Mouse (Mus musculus) right cerebral cortex, postnatal 10 days (tissue): ENCODE measurements around the gene Rnf215.
"Not testable (repeated sequence)": the region's sequence is repeated elsewhere in the genome, so short reads cannot be mapped to it uniquely, and the experiment has no call there.

Experiments
- DNase-seq, 2 experiments: peaks; one replicate each; pipeline ENCODE4 v3.0.0; 2021; ENCODE audit warnings: low spot score in 2 of 2

Rnf215 gene

DNA sequence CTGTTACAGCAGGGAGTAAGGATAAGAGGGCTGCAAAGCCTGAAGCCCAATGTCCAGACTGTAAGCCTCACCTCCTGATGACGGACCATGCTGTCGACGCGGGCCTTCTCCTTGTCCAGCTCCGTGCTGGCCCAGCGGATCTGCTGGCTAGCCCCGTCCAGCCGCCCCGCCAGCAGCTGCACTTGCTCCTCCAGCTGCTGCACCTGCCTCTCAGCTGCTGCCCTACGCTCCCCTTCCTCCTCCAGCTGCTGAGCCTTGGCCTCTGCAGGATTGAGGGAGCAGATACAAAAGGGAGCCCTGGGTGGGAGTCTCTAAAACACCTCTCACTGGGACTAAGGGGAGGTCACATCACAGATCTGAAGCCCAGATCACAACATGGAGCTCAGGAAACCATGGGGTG is 12.1 kb downstream of the Rnf215 start:
- DNase-seq, result no peak

DNA sequence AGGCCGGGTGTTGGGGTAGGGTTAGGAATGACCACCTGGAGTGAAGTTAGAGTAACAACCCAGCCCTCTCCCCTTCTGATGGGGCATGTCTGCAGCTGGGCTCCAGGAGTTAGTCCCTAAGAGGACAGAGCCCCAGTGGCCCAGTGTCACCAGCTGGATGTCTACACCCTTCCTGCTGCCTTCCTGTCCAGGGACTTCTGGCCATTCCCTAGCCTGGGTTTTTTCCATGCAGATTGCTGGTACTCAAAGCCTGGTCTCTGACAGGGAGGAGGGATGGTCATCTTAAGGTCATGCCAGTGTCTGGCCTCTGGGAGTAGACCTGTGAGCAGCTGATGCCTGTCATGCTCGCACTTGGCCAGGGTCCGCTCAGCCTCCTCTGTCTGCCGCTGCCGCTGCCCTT is 13.1 kb downstream of the Rnf215 start:
- DNase-seq, result no peak

DNA sequence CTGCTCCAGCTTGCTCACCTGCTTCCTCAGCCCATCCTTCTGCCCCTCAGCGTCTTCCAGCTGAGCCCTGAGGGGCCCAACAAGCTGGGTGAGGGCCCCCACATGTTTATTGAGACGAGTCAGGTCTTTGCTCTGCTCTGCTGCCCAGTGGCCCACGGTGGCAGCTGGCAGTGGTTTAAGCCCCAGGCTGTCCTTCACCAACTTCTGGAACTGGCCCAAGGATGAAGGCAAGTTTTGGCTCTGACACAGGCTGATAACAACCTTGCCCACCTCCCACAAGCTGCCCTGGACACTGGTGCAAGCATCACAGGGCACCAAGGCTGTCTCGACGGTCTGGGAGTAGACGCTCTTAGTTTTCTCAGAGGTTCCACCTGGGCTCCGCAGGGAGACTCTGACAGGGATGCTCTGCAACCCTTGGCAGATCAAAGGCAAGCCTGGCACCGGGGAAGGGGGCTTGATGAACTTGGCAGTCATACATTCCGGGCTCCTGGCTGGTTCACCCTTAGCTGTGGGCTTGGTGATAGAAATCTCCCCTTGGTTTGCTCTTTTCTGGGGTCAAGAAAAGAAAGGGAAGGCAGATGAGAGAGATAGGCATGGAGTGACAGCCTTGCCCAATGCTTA is 13.6 kb downstream of the Rnf215 start:
- no peak for DNase-seq

DNA sequence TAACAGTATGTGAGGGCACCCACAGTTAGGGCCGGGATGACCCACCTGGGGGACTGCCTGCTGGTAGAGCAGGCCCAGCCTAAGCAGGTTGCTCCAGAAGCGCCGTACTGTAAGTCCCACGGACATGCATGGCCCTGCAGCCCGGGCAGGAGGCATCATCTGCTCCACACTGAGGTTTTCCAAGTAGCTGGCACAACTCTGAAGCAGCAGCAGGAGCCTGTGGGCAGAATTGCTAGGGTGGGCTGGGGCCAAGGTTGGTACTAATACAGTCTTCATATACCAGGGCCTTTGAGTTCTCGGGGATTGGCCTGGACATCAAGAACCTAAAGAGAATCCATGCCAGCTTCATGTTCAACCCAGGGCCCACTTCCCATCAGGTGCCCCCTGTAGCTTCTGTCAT is 14.9 kb downstream of the Rnf215 start:
- no peak for DNase-seq

DNA sequence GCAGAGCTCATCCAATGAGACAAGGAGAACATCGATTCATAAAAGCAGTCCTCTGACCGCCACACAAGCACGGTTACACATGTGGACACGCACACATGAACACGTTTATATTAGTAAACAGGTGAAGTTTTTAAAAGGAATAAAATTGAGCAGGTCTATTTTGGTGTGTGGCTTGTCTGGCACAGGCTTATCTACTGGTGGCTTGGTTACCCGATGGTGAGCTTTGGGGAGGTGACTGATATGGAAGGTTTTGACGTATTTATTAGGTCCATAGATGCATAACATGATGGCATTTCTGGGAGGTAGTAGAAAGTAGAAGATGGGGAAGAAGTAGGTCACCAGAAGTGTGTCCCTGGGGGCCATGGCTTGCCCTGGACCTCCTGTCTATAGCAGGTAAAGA is 18.7 kb downstream of the Rnf215 start:
- DNase-seq, result no peak

DNA sequence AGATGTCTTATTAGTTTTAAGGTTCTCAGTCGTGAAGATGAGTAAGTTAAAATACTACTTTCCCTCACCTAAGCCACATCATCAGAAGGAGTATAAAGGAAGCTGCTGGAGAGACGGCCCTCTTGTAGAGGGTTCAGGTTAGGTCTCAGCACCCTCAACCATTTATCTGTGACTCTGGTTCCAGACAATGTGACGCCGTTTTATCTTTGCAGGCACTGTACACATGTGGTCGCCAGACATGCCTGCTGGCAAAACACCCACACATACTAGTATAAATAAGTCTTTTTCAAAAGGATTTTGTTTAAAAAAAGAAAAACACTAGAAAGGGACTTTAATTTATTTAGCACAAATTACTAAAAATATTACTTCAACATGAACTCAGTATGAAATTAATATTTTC is 20.6 kb downstream of the Rnf215 start:
- no peak for DNase-seq

DNA sequence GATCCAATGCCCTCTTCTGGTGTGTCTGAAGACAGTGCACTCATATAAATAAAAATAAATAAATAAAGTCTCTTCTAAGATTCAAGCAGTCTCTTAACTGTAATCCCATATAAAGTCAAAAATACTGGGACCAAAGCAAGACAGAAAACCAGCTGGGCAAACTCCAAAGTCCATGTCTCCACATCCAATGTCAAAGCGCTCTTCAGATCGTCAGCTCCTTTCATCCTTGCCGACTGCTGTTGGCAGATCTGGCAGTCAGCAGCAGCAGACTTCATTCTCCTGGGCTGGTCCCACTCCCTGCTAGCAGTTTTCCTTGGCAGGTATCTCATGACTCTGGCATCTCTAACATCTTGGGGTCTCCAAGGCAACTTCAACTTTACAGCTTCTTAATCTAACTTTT is 23.7 kb downstream of the Rnf215 start:
- DNase-seq, result no peak

DNA sequence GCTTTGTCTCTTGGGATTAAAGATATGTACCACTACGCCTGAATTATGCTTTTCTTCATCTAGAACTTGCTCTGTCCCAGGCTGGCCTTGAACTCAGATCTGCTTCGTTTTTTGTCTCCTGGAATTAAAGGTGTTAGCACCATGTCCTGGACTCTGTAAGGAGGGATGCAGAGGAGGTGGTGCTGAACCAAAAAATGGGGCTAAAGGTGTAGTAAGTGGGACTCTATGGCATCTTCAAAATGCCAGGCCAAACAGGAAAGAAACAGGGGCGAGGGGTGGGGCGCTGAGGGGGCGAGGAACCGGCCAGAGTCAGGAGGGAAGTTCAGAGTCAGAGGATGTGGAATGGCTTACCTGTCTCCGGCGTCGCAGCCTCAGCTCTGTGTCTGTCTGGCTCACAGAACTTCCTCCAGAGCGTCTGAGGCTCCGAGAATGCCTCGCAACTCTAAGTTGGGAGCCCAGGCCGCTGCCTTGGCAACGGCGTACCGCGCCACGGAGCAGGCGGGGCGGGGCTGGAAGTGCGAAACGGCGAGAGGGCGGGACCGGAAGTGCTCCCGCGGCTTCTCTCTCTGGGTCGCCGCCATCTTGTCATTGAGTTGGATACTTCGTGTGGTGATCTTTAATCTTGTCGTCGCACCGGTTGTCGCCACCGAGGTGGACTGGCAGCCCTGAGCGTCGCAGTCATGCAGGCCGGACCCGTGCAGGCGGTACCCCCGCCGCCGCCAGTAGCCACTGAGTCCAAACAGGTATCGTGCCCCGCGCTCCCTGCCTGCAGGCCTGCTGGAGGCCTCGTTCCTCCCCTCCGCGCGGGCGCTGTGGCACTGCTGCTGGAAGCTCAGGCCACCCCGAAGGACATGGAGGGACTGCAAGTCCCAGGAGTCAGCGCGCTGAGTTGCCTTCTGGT is 25.1 kb downstream of the Rnf215 start, which contains the start of the genes Ccdc157 and Sf3a1:
Ccdc157 (minus strand) TSS at position 486 of the 901 bp plus-strand sequence.
Sf3a1 (plus strand) TSS at position 543 of the 901 bp plus-strand sequence.
- DNase-seq, result peak; percentile 96 to 97

DNA sequence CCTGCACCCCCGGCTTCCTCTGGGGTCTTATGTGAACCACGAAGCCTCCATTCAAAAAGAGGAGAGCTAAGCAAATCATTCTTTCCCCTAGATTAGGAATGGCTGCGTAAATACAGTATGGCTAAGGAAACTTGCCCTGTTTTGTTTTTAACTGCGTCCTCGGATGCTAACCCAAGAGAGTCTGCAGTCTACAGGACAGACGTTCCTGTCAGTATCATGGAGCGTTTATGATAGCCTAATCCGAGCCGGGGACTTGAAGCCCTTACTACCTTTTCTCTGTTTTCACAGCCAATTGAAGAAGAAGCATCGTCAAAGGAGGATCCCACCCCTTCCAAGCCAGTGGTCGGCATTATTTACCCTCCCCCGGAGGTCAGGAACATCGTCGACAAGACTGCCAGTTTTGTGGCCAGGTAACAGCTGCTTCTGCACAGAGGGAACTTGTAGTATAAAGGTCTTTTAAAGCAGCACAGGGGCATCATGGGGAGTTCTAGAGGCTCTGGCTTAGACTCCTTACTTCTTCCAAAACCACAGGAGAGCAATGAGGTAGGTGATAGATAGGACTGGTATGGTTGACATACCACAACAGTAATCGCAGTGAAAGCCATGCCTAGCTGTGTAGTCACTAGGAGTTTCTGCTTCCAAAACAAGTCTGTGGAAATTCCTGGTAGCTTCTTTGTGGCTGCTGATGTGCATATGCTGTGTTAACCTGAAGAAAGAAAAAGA is 25.9 kb downstream of the Rnf215 start:
- DNase-seq, result no peak

DNA sequence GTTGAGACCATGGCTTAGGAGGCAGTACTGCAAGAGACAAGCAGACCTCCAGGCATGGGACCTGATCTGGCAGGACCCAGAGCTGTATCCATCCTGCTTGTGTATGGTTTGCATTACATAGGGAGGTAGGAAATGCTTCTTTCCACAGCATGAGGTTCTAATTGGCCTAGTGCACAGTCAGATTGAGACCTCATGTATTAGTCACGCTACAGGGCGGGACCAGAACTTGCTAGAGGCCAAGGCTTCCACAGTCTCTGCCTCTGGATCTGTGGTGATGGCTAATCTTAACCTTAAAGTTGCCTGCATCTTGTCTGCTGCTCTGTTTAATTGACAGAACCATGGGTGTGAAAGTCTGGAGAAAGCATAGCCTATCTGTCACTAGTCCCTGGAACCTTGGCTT is 29.7 kb downstream of the Rnf215 start:
- DNase-seq, result no peak

DNA sequence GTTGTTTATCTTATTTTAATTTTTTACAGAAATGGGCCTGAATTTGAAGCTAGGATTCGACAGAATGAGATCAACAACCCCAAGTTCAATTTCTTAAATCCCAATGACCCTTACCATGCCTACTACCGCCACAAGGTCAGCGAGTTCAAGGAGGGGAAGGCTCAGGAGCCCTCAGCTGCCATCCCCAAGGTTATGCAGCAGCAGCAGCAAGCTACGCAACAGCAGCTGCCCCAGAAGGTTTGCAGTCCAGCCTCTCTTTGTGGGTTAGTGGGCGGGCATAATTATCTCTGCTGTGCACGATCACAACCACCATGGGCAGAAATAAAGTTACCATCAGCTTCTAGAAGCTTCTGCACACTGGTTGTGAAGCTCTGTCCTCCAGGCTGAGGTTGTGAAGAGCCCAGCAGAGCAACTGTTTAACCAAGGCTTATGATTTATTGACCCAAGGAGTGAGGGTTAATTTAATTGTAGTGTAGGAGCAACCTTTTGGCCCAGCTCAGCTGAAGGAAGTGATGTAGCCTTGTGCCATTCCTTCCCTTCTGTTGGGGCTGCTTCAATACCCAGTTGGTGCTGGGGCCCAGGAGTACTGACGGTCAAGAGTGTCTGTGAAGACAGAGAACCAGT is 31.6 kb downstream of the Rnf215 start:
- DNase-seq, result no peak

DNA sequence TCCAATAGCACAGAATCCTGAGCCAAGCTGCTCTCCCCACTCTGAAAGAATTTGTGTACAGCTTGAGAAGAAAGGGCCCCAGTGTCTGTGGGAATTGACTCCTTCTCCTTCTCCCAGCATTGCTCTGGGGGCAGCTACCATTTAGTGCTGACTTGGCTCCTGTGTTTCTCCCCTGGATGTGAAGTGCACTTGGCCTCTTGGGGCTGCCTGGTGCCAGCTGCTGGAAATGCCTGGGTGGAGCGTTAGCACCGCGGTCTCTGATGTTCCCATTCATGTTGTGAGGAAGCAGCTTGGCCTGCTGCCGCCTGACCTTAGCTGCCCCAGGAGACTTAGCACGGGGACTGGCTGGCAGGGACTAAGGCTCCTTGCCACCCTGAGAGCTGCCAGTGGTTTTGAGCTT is 39.6 kb downstream of the Rnf215 start:
- DNase-seq, result peak; percentile 88 to 89

DNA sequence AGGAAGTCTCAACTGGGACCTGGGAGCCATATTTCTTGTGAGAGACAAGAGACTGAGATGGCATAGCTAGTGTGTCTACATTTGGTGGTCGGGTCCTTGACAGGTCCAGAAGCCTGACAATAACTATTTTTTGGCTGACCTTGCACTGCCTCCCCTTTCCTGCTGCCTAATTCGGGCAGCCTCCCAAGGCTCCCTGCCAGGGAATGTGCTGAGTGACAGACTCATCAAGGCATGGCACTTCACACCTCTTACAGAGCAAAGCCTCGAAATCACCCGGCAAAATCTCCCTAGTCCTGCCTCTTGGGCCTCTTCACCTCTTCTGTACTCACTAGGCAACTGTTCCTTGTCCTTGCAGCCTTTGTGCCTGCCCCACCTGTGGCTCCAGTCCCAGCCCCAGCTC is 42.7 kb downstream of the Rnf215 start:
- DNase-seq, result no peak

DNA sequence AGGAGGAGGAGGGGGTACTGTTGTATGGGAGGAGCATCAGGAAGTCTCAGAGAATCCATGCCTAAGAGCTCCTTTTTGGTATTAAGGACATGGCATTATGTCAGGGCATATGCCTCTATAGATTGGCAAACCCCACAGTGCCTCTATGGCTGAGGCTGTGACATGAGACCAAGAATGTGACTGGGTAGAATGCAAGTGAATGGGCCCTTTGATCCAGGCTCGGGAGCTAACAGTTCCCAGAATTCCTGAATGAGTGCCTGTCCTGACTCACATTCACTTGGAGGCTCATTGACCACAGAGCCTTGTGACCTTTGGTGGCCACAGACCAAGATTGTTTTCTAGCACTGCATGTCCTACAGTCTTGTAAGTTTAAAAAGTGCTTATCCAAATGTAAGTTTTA is 47.1 kb downstream of the Rnf215 start:
- no peak for DNase-seq

DNA sequence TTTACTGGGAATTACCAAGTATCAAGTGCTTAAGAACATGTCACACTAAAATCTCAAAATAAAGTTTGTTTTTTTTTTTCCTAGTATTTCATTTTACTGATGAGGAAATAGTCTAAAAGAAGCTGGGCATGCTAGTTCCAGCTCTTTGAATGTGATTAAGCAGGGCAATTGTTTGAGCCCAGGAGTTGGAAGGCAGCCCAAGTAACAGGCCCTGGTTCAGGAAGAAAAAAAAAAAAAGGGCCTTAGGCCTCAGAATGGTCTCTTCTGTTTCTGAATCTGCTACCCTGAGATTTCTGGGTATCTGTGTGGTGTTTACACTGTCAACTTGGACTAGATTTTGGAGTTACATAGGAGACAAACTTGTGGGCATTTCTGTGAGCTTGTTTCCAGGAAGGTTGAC is 48.5 kb downstream of the Rnf215 start:
- DNase-seq, result peak in 1 of 2 experiments; percentile 57

DNA sequence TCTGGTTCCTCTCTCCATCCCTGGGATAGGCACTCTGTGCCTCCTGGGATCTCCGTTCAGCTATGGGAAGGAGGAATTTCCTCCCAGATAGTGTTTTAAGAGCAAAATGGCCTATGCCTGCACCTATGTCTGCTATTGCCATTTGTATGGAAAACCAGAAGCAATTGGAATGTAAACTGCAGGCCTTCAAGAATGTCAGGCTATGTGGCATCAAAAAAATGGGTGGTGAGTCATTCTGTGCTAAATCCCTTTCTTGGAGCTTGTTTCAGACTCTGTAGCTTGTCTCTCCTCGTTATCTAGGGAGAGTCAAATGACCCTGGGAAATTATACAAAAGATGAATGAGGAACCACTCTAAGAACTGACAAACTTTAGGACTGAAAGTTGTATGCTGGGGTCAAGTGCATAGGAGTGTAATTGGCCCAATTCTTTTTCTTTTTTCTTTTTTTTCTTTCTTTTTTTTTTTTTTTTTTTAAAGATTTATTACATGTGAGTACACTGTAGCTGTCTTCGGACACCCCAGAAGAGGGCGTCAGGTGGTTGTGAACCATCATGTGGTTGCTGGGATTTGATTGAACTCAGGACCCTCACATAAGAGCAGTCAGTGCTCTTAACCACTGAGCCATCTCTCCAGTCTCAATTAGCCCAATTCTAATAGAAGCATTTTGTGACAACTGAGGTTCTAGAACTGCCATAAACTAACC is 49.4 kb downstream of the Rnf215 start:
- no peak for DNase-seq

DNA sequence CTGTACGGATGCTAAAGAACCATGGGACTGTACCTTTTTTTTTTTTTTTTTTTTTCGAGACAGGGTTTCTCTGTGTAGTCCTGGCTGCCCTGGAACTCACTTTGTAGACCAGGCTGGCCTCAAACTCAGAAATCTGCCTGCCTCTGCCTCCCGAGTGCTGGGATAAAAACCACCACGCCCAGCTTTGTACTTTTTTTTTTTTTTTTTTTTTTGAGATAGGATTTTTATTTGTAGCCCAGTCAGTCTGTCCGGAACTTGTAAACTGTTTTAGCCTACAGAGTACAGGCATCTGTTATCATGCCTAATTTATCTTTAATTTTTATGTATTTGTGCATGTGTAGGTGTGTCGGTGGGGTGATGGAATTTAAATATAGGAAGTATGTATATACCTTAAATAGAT is 50.5 kb downstream of the Rnf215 start:
- not testable (repeated sequence) for DNase-seq

DNA sequence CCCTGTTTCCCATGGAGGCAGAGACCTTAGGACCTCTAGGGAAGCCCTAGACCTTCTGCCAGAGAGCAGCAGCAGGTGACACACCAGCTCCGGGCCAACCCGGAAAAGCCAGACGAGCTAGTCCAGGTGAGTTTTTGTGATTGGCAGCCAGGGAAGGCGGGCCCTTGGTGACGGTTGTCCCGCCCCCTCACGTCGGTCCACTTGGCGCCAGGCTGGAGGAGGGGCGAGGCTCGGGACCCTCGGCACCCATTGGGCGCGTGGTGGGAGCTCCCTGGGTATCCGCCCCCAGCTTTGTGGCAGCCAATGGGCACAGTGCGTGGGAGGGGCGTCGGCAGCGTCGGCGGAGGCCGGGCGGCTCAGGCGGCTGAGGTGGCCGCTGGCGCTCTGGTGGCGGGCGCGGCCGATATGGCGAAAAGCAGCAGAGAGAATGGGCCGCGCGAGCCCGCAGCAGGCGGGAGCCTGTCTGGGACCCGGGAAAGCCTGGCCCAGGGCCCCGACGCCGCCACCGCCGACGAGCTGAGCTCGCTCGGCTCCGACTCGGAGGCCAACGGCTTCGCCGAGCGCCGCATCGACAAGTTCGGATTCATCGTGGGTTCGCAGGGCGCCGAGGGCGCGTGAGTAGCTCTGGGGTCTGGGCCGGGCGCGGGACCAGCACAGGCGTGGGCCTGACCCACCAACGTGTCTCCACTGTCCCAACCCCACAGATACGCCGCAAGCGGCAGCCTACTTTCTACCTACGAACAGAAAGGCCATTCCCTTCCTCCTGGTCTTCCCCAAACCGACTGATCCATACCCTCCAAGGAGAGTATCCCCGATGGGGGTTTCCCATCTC is 51.7 kb downstream of the Rnf215 start, which contains the start of gene Tbc1d10a:
Tbc1d10a (plus strand) TSS at position 304 of the 832 bp plus-strand sequence.
- peak; percentile 99 for DNase-seq

DNA sequence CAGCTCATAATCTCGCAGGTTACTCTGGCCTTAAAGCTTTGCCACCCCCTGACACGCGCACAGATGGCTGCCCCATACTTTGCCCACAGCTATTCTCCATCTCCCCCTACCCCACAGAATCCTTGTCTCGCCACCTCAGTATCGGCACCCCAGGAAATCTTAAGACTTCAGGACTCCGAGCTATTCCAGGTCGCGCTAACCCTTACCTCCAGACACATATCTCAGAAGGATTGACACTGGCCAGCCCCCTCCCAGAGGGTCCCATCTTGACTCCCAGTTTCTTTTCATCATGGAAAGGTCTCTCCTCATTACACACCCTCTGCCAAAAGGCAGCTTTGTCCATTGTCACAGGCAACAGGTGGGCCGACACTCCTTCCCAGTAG is 52.3 kb downstream of the Rnf215 start:
- no peak for DNase-seq

DNA sequence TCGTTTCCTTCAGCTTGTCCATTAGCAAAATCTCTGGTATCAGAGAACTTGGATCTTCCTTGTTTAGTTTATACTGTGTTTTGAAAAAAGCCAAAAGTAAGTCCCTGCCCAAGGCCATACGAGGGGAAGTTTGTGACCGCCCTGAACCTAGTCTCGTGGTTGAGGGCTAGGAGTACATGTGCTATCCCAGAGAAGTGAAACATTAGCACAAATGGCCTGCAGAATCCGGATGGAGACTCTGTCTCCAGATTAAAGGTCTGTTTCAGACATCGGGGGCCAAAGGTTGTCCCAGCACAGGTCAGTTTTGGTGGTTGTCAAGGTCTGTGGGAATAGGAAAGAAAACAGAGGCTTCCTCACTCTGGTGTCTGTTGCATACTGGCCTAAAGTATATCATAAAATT is 54.2 kb downstream of the Rnf215 start:
- DNase-seq, result no peak
